ENCODE assay signal across 1 mouse cellular context in the genomic region with DNA sequence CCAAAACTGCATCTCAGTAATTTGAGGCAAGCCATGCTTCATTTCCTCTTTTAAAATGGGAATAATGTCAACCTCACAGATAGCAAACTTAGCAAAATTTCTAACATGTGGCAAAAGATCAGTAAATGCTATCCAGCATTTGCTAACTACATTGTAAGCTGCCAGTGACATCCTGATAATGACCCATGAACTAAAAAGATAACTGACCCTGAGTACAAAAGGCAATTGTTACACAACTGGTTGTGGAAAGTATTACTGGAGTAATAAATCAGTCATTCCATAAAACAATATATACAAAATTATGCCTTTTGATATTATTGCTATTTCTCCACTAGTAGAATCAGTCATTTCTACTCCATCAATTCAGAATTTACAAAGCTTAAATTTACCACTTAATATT.
TF ChIP-seq lines count a peak whose summit lies in the region.

No protein-coding gene starts in this region.

TF ChIP-seq in MEL, 35 proteins besides CTCF, POLR2A, EP300 and RAD21:
- TF ChIP-seq GATA1 (IDR thresholded peaks at IDR 0.05; ENCODE audit: low read depth, low read length) (no peak), MAX (IDR thresholded peaks at IDR 0.05; ENCODE audit: low read length) (peak; percentile 16; the same call in 1 of the 2 replicates), ELF1 (IDR thresholded peaks at IDR 0.05; ENCODE audit: low read depth, low read length) (no peak), ZKSCAN1 (IDR thresholded peaks at IDR 0.05; ENCODE audit: low read depth, low read length) (no peak), SIN3A (IDR thresholded peaks at IDR 0.05; ENCODE audit: low read length) (peak; percentile 30; the same call in 1 of the 2 replicates), CHD2 (IDR thresholded peaks at IDR 0.05; ENCODE audit: low read length) (no peak), MYB (IDR thresholded peaks at IDR 0.05; ENCODE audit: low read depth, low read length) (no peak), TBP (IDR thresholded peaks at IDR 0.05; ENCODE audit: low read depth, low read length) (no peak), RCOR1 (IDR thresholded peaks at IDR 0.05; ENCODE audit: low read depth, low read length) (no peak), ZNF384 (IDR thresholded peaks at IDR 0.05; ENCODE audit: low read depth, low read length) (no peak), ZC3H11A (IDR thresholded peaks at IDR 0.05; ENCODE audit: low read depth, low read length) (no peak), ETS1 (IDR thresholded peaks at IDR 0.05; ENCODE audit: low read depth, low read length) (0 out of 2 replicates have a peak, but pooled peaks have one; percentile 15), TCF12 (IDR thresholded peaks at IDR 0.05; ENCODE audit: low read depth, low read length) (no peak), GABPA (IDR thresholded peaks at IDR 0.05; ENCODE audit: low read depth, low read length) (no peak), ZMIZ1 (IDR thresholded peaks at IDR 0.05; ENCODE audit: low read depth, low read length) (0 out of 2 replicates have a peak, but pooled peaks have one; percentile 22), NELFE (IDR thresholded peaks at IDR 0.05; ENCODE audit: low read depth, low read length) (no peak), MYC (IDR thresholded peaks at IDR 0.05; ENCODE audit: low read depth, low read length) (0 out of 2 replicates have a peak, but pooled peaks have one; percentile 13), JUND (IDR thresholded peaks at IDR 0.05; ENCODE audit: low read depth, low read length) (no peak), MXI1 (IDR thresholded peaks at IDR 0.05; ENCODE audit: low read depth, low read length) (peak; percentile 58)
